Mouse (Mus musculus) heart, embryonic 16.5 days (tissue): ENCODE data around the gene Fap. TPM values are rescaled to one million over a fixed set of nuclear protein-coding genes. Genes with fewer than 3 reads are reported as not detected.

ENCODE experiments used
- ATAC-seq: fragments of 200-750 bp; cut with Nextera tagmentation; replicated peaks from 2 replicates; pipeline ENCODE4 v1.8.0; 2017; ENCODE audit warnings: moderate number of reproducible peaks; ENCODE audit not compliant: insufficient read depth, low FRiP score; ENCODE audit errors: extremely low read depth
- H3K27ac ChIP-seq: fragments of 300-500 bp; sonication (generic); 2 replicates; pipeline ENCODE4 v1.5.1; 2014; ENCODE audit warnings: mild to moderate bottlenecking, low read length, control low read depth, moderate library complexity
- H3K27me3 ChIP-seq: fragments of 300-500 bp; sonication (generic); 2 replicates; pipeline ENCODE4 v1.6.1; 2014; ENCODE audit warnings: low read length, mixed read lengths; ENCODE audit not compliant: control insufficient read depth, insufficient read depth
- H3K36me3 ChIP-seq: fragments of 300-500 bp; sonication (generic); 2 replicates; pipeline ENCODE4 v1.6.1; 2014; ENCODE audit not compliant: control insufficient read depth, insufficient read depth
- H3K4me1 ChIP-seq: fragments of 300-500 bp; sonication (generic); 2 replicates; pipeline ENCODE4 v1.6.1; 2014; ENCODE audit warnings: low read length, mixed read lengths; ENCODE audit not compliant: control insufficient read depth, insufficient read depth
- H3K4me2 ChIP-seq: fragments of 300-500 bp; sonication (generic); 2 replicates; pipeline ENCODE4 v1.6.1; 2014; ENCODE audit warnings: low read depth, mild to moderate bottlenecking, control low read depth, low read length
- H3K4me3 ChIP-seq: fragments of 300-500 bp; sonication (generic); 2 replicates; pipeline ENCODE4 v1.5.1; 2014; ENCODE audit warnings: mild to moderate bottlenecking, control low read depth, low read length
- H3K9ac ChIP-seq: fragments of 300-500 bp; sonication (generic); 2 replicates; pipeline ENCODE4 v1.6.1; 2014; ENCODE audit warnings: low read length, control low read depth
- H3K9me3 ChIP-seq: fragments of 300-500 bp; sonication (generic); replicated peaks from 2 replicates; pipeline ENCODE4 v1.6.1; 2016; ENCODE audit warnings: low read length; ENCODE audit not compliant: control insufficient read depth
- WGBS: fragments of 180-500 bp; shearing (Covaris S2); extraction: QIAGEN DNeasy Blood & Tissue Kit; methylation state at CpG from one replicate; pipeline ENCODE4 v1.1.7; 2014; 5-methylcytosine and 5-hydroxymethylcytosine counted together
- polyA plus RNA-seq: library from polyadenylated mRNA; unstranded; fragments of >200 nt; fragmentation: Nextera tagmentation; extraction: Ambion mirVana; gene quantifications from 2 replicates; pipeline ENCODE4 v1.2.1, GENCODE M21; 2015

Fap gene
- polyA plus RNA-seq, 1 experiment from 2014 or later = 4.2 TPM

- 79% methylated on average over 6 of the region's 6 CpGs for WGBS
- H3K4me1 ChIP-seq = no peaks in the 10 kb centered on the region
- H3K4me3 ChIP-seq = no peak overlapping the region
- ATAC-seq = no peak
- no peak overlapping the region for H3K4me2 ChIP-seq
- H3K9me3 ChIP-seq = no peaks in the 10 kb centered on the region
- H3K27me3 ChIP-seq = no peaks in the 10 kb centered on the region
- H3K36me3 ChIP-seq = no peaks in the 10 kb centered on the region
- no peak overlapping the region for H3K9ac ChIP-seq
- H3K27ac ChIP-seq = no peak overlapping the region
Measured at GRCm38 (mm10) chr2:62489832-62490231, 84.0 kb downstream of the Fap start.

GRCm38 (mm10) chr2:62484906-62485305 is 89.0 kb downstream of the Fap start:
- Histone ChIP-seq H3K4me2 (no peak overlapping the region), H3K4me1 (no peaks in the 10 kb centered on the region), H3K9ac (no peak overlapping the region), H3K27ac (no peak overlapping the region), H3K27me3 (no peaks in the 10 kb centered on the region), H3K9me3 (no peaks in the 10 kb centered on the region), H3K4me3 (no peak overlapping the region), H3K36me3 (no peaks in the 10 kb centered on the region)
- no peak for ATAC-seq
- 84% methylated on average over 3 of the region's 3 CpGs for WGBS

- no peak within 1 kb of the TSS for H3K9ac ChIP-seq
- WGBS = 83% methylated on average over 9 of the region's 9 CpGs
- no peaks in the 10 kb centered on the region for H3K27me3 ChIP-seq
- ATAC-seq = no peak
- H3K9me3 ChIP-seq = no peaks in the 10 kb centered on the region
- no peak within 1 kb of the TSS for H3K4me3 ChIP-seq
- no peaks in the 10 kb centered on the region for H3K36me3 ChIP-seq
- H3K4me1 ChIP-seq = no peaks in the 10 kb centered on the region
- no peak within 1 kb of the TSS for H3K27ac ChIP-seq
- no peak within 1 kb of the TSS for H3K4me2 ChIP-seq
Measured at GRCm38 (mm10) chr2:62483550-62483949, 90.3 kb downstream of the Fap start, which contains the start of gene Gcg. Gcg (minus strand) TSS chr2:62483650.

GRCm38 (mm10) chr2:62480285-62481198 is 93.3 kb downstream of the Fap start:
- no peaks in the 10 kb centered on the region for H3K27me3 ChIP-seq
- H3K36me3 ChIP-seq = no peaks in the 10 kb centered on the region
- no peaks in the 10 kb centered on the region for H3K9me3 ChIP-seq
- no peak overlapping the region for H3K27ac ChIP-seq
- no peak overlapping the region for H3K4me2 ChIP-seq
- H3K4me1 ChIP-seq = no peaks in the 10 kb centered on the region
- H3K4me3 ChIP-seq = no peak overlapping the region
- no peak overlapping the region for H3K9ac ChIP-seq
- WGBS = 72% methylated on average over 9 of the region's 9 CpGs
- no peak for ATAC-seq

- no peak overlapping the region for H3K27ac ChIP-seq
- no peak overlapping the region for H3K4me2 ChIP-seq
- H3K27me3 ChIP-seq = no peaks in the 10 kb centered on the region
- H3K9me3 ChIP-seq = no peaks in the 10 kb centered on the region
- no peaks in the 10 kb centered on the region for H3K36me3 ChIP-seq
- H3K4me1 ChIP-seq = no peaks in the 10 kb centered on the region
- WGBS = 62% methylated on average over 9 of the region's 9 CpGs
- no peak overlapping the region for H3K9ac ChIP-seq
- no peak for ATAC-seq
- no peak overlapping the region for H3K4me3 ChIP-seq
Measured at GRCm38 (mm10) chr2:62469551-62469950, 104.3 kb downstream of the Fap start.

- 83% methylated on average over 2 of the region's 2 CpGs for WGBS
- Histone ChIP-seq H3K4me3 (no peak overlapping the region), H3K4me1 (no peaks in the 10 kb centered on the region), H3K4me2 (no peak overlapping the region), H3K27me3 (no peaks in the 10 kb centered on the region), H3K36me3 (no peaks in the 10 kb centered on the region), H3K9ac (no peak overlapping the region), H3K27ac (no peak overlapping the region), H3K9me3 (no peaks in the 10 kb centered on the region)
- no peak for ATAC-seq
Measured at GRCm38 (mm10) chr2:62463287-62463686, 110.6 kb downstream of the Fap start.

- WGBS = 88% methylated on average over 2 of the region's 2 CpGs
- H3K36me3 ChIP-seq = no peaks in the 10 kb centered on the region
- ATAC-seq = no peak
- H3K4me2 ChIP-seq = no peak overlapping the region
- no peak overlapping the region for H3K27ac ChIP-seq
- no peaks in the 10 kb centered on the region for H3K27me3 ChIP-seq
- H3K9ac ChIP-seq = no peak overlapping the region
- H3K4me3 ChIP-seq = no peak overlapping the region
- H3K4me1 ChIP-seq = no peaks in the 10 kb centered on the region
- no peaks in the 10 kb centered on the region for H3K9me3 ChIP-seq
Measured at GRCm38 (mm10) chr2:62462174-62462573, 111.7 kb downstream of the Fap start.

- Histone ChIP-seq H3K4me3 (no peak overlapping the region), H3K27me3 (no peaks in the 10 kb centered on the region), H3K27ac (no peak overlapping the region), H3K4me1 (no peaks in the 10 kb centered on the region), H3K36me3 (no peaks in the 10 kb centered on the region), H3K9me3 (no peaks in the 10 kb centered on the region), H3K4me2 (no peak overlapping the region), H3K9ac (no peak overlapping the region)
- 76% methylated on average over 12 of the region's 12 CpGs for WGBS
- no peak for ATAC-seq
Measured at GRCm38 (mm10) chr2:62460815-62461450, 112.9 kb downstream of the Fap start.

GRCm38 (mm10) chr2:62460231-62460710 is 113.6 kb downstream of the Fap start:
- H3K4me1 ChIP-seq = no peaks in the 10 kb centered on the region
- no peak overlapping the region for H3K4me3 ChIP-seq
- H3K9ac ChIP-seq = no peak overlapping the region
- no peak overlapping the region for H3K4me2 ChIP-seq
- 63% methylated on average over 7 of the region's 7 CpGs for WGBS
- no peak for ATAC-seq
- H3K9me3 ChIP-seq = no peaks in the 10 kb centered on the region
- H3K27ac ChIP-seq = no peak overlapping the region
- H3K36me3 ChIP-seq = no peaks in the 10 kb centered on the region
- no peaks in the 10 kb centered on the region for H3K27me3 ChIP-seq
